Mouse (Mus musculus): ENCODE data around the gene Ina.

GRCm38 (mm10) chr19:47018330-47018729 lies 3.8 kb downstream of the Ina start:
- TF ChIP-seq CTCF (IDR thresholded peaks at IDR 0.05; ENCODE audit: borderline replicate concordance, extremely low read depth, insufficient read depth, insufficient read length) (no peak), POLR2A (IDR thresholded peaks at IDR 0.05; ENCODE audit: borderline replicate concordance, extremely low read depth, insufficient read depth, insufficient read length, poor library complexity, severe bottlenecking) (no peak)

Measured in brain, embryonic 14.5 days (tissue).